Mouse (Mus musculus) neural tube, embryonic 14.5 days (tissue): ENCODE results near the gene Abca5. TPM values are rescaled to one million over a fixed set of nuclear protein-coding genes. Genes with fewer than 3 reads are reported as not detected.

Experiments used
- ATAC-seq: fragments of 200-750 bp; cut with Nextera tagmentation; 2 replicates; pipeline ENCODE4 v1.8.0; 2017; ENCODE audit warnings: low read depth, mild to moderate bottlenecking, moderate TSS enrichment, moderate library complexity
- H3K27ac ChIP-seq: fragments of 300-500 bp; sonication (generic); 2 replicates; pipeline ENCODE4 v1.5.1; 2014; ENCODE audit warnings: low read depth, mild to moderate bottlenecking, control low read depth, low read length, moderate library complexity, mixed read lengths
- H3K27me3 ChIP-seq: fragments of 300-500 bp; sonication (generic); 2 replicates; pipeline ENCODE4 v1.6.1; 2014; ENCODE audit warnings: low read length; ENCODE audit not compliant: control insufficient read depth, insufficient read depth
- H3K36me3 ChIP-seq: fragments of 300-500 bp; sonication (generic); 2 replicates; pipeline ENCODE4 v1.6.1; 2014; ENCODE audit warnings: low read length, mixed read lengths; ENCODE audit not compliant: control insufficient read depth, insufficient read depth
- H3K4me1 ChIP-seq: fragments of 300-500 bp; sonication (generic); 2 replicates; pipeline ENCODE4 v1.6.1; 2014; ENCODE audit warnings: low read length; ENCODE audit not compliant: control insufficient read depth, insufficient read depth
- H3K4me2 ChIP-seq: fragments of 300-500 bp; sonication (generic); 2 replicates; pipeline ENCODE4 v1.6.1; 2014; ENCODE audit warnings: mild to moderate bottlenecking, low read depth, low read length, control low read depth
- H3K4me3 ChIP-seq: fragments of 300-500 bp; sonication (generic); 2 replicates; pipeline ENCODE4 v1.5.1; 2014; ENCODE audit warnings: low read depth, low read length, control low read depth, mixed read lengths
- H3K9ac ChIP-seq: fragments of 300-500 bp; sonication (generic); replicated peaks from 2 replicates; pipeline ENCODE4 v1.6.1; 2014; ENCODE audit warnings: low read depth, mild to moderate bottlenecking, control low read depth, low read length, mixed read lengths
- H3K9me3 ChIP-seq: fragments of 300-500 bp; sonication (generic); 2 replicates; pipeline ENCODE4 v1.6.1; 2016; ENCODE audit warnings: low read length; ENCODE audit not compliant: control insufficient read depth
- WGBS: fragments of 180-500 bp; shearing (Covaris S2); extraction: QIAGEN DNeasy Blood & Tissue Kit; methylation state at CpG from one replicate; pipeline ENCODE4 v1.1.7; 2014; 5-methylcytosine and 5-hydroxymethylcytosine counted together
- polyA plus RNA-seq: library from polyadenylated mRNA; unstranded; fragments of >200 nt; fragmentation: Nextera tagmentation; extraction: Ambion mirVana; gene quantifications from 2 replicates; pipeline ENCODE4 v1.2.1, GENCODE M21; 2014

Abca5 gene
- polyA plus RNA-seq, 1 experiment from 2014 or later = 29.3 TPM

DNA sequence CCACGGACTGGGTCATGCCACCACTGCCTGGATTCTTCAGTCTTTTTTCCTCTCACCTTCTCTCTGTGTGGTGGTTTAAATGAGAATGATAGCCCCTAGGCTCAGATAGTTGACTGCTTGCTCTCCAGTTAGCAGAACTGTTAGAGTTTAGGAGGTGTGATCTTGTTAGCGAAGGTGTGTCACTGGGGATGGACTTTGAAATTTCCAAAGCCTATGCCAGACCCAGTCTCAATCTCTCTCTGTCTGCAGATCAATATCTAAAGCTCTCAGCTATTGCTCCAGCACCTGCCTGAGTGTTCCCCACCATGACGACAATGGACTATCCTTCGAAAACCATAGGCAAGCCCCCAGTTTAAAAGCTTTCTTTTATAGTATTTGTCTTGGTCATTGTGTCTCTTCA lies 80.5 kb downstream of the Abca5 start:
- H3K4me3 ChIP-seq = no peak overlapping the region
- H3K9ac ChIP-seq = no peak overlapping the region
- H3K4me2 ChIP-seq = no peak overlapping the region
- H3K27ac ChIP-seq = no peak overlapping the region
- no peaks in the 10 kb centered on the region for H3K27me3 ChIP-seq
- H3K9me3 ChIP-seq = no peaks in the 10 kb centered on the region
- no peaks in the 10 kb centered on the region for H3K36me3 ChIP-seq
- 94% methylated on average over 4 of the region's 4 CpGs for WGBS
- H3K4me1 ChIP-seq = no peaks in the 10 kb centered on the region
- ATAC-seq = no peak

DNA sequence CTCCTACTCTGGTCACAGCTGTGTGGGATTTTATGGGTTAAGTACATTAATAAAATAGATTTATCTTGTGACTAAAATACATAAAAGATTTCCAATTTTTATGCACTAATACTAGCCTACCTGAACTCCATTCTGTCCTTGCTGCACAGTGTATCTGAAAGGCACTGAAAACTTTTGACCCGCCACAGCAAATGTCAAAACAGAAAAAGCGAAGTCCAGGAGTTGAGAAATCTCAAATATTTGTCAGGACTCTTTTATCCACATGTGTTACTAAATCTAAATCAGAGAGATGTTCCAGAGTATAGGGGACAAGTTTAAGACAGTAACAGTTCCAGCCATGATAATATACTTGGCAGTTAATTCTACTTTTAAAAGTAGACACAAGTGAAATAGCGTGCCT lies 85.3 kb downstream of the Abca5 start:
- no peak for ATAC-seq
- H3K4me1 ChIP-seq = no peaks in the 10 kb centered on the region
- H3K4me2 ChIP-seq = no peak overlapping the region
- no peak overlapping the region for H3K4me3 ChIP-seq
- H3K36me3 ChIP-seq = no peaks in the 10 kb centered on the region
- no peaks in the 10 kb centered on the region for H3K9me3 ChIP-seq
- no peak overlapping the region for H3K27ac ChIP-seq
- WGBS = 91% methylated on average over 3 of the region's 3 CpGs
- no peak overlapping the region for H3K9ac ChIP-seq
- no peaks in the 10 kb centered on the region for H3K27me3 ChIP-seq

DNA sequence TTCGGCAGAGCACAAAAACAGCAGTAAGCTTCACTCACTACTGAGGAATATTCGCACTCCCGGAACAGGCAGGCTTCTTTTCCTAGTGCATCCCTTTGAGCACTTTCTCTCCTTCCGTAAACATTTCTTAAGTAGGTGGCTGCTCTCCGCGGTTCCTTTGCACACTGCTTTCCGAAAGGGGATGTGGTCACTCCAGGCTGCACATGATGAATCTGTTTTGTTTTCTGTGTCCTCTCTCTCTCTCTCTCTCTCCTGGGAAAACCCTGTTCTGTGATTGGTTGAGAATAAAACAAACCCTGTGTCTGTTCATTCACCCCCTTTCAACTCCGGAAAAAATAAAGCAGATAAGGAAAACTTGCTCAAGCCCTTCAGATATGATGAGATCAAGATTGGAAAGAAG lies 86.0 kb downstream of the Abca5 start, which contains the start of gene Abca6:
Gene Abca6 (minus strand): TSS at position 243 of the 400 bp plus-strand sequence.
- Histone ChIP-seq H3K4me2 (peak within 1 kb of the TSS; percentile 14; the same call in 1 of the 2 replicates), H3K27ac (no peak within 1 kb of the TSS), H3K4me1 (no peaks in the 10 kb centered on the region), H3K27me3 (no peaks in the 10 kb centered on the region), H3K4me3 (no peak within 1 kb of the TSS), H3K36me3 (no peaks in the 10 kb centered on the region), H3K9ac (no peak within 1 kb of the TSS), H3K9me3 (no peaks in the 10 kb centered on the region)
- 25% methylated on average over 8 of the region's 8 CpGs for WGBS
- ATAC-seq = no peak

DNA sequence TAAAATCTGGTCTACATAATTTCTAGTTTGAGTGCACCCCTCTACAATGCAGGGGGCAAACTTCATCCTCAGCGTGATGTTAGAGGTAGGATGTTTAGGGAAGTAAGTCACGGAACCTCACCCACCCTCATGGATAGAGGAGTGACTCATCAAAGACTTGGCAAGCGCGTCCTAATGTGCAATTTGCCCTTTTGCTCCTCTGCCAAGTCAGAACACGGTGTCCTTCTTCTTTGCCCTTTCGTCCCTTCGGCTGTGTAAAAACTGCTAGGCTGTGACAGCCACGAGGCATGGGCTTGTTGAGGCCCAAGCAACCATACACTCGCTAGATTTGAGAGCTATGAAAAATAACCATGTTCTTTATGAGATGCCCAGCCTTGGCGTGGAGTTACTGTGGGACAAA lies 92.8 kb downstream of the Abca5 start:
- no peak overlapping the region for H3K4me3 ChIP-seq
- no peak for ATAC-seq
- H3K36me3 ChIP-seq = no peaks in the 10 kb centered on the region
- H3K9me3 ChIP-seq = no peaks in the 10 kb centered on the region
- no peak overlapping the region for H3K9ac ChIP-seq
- H3K4me1 ChIP-seq = no peaks in the 10 kb centered on the region
- H3K27me3 ChIP-seq = no peaks in the 10 kb centered on the region
- no peak overlapping the region for H3K4me2 ChIP-seq
- H3K27ac ChIP-seq = no peak overlapping the region
- 92% methylated on average over 10 of the region's 10 CpGs for WGBS

DNA sequence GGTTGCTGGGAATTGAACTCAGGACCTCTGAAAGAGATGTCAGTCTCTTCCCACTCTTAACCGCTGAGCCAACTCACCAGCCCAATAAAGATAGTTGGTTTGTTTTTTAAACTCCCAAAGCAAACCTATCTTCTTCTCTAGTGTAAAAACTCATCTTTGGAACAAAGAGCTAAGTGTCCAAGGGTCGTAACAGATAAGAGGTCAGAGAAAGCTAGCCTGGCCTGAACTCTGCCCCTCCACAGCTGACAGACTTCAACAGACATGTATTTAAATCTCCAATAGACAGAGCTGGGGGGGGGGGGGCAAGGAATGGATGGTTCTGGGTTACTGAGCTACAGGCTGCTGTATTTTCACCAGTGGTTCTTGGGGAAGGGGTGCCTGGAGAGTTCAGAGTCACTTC lies 100.0 kb downstream of the Abca5 start:
- WGBS = 93% methylated on average over 2 of the region's 2 CpGs
- no peaks in the 10 kb centered on the region for H3K27me3 ChIP-seq
- H3K4me3 ChIP-seq = no peak overlapping the region
- H3K27ac ChIP-seq = no peak overlapping the region
- H3K9ac ChIP-seq = no peak overlapping the region
- no peaks in the 10 kb centered on the region for H3K9me3 ChIP-seq
- no peak for ATAC-seq
- H3K4me2 ChIP-seq = no peak overlapping the region
- H3K36me3 ChIP-seq = no peaks in the 10 kb centered on the region
- H3K4me1 ChIP-seq = no peaks in the 10 kb centered on the region

DNA sequence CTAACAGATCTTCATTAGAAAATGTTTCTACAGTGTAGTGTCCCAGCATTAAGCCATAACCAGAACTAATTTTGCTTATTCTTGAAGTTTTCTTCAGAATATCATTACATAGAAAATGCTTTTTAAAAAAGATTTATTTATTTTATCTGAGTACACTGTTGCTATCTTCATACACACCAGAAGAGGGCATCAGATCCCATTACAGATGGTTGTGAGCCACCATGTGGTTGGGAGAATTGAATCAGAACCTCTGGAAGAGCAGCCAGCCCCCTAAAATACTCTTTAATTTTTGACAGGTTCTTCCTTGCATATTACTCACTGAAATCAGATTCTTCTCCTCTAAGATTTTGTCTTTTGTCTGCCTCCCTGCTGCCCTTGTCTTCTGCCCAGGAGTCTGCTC lies 104.5 kb downstream of the Abca5 start:
- Histone ChIP-seq H3K4me3 (no peak overlapping the region), H3K36me3 (no peaks in the 10 kb centered on the region), H3K9me3 (no peaks in the 10 kb centered on the region), H3K27me3 (no peaks in the 10 kb centered on the region), H3K4me2 (no peak overlapping the region), H3K4me1 (no peaks in the 10 kb centered on the region), H3K27ac (no peak overlapping the region), H3K9ac (no peak overlapping the region)
- ATAC-seq = no peak

Other genes with a start within 250 kb of the Abca5 start
- 0.31 and 6.4 TPM in 2 replicates for gene Abca8a, start 241.7 kb downstream of the Abca5 start, polyA plus RNA-seq
- gene Abca9, start 169.5 kb downstream of the Abca5 start, polyA plus RNA-seq = 0.78 and 6.7 TPM in 2 replicates
- 0.17 and 0.18 TPM in 2 replicates for gene Abca6, start 85.9 kb downstream of the Abca5 start, polyA plus RNA-seq
- gene Map2k6, start 61.4 kb upstream of the Abca5 start, polyA plus RNA-seq = 22.2 and 24.0 TPM in 2 replicates